ENCODE assay signal across 8 mouse cellular contexts in the genomic region with DNA sequence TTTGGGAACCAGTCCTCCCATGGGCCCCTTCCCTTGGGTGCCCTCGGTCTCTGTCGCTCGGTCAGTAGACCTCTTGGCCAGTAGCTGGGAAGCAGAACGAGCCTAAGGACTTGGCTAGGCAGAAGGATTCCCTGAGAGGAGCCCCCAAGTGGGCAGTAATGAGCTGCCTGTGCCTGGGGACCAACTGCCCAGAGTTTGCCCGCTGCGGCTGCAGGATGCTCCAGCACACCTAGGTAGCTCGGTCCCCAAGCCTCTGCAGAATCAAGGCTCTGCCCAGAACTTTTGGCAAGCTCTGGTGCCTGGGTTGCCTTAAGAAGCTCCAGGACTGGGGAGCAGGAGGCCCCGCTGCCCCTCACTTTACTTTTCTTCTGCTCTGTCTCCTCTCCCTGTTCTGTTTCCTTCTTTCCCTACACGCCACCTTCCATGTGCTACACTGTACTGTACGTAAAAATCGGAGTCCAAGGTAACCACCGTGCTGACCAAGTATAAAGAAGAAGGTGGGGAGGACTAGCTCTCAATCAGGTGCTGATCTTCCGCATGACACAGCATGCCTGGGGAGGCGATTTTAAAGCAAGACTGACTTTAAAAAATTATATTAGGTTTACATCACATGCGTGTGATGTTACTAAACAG. TPM values are rescaled to one million over a fixed set of nuclear protein-coding genes. Genes with fewer than 3 reads are reported as not detected.
A peak's percentile ranks its signal among the peaks of the same experiment; 100 is the strongest.
DNase-seq lines count a peak whose midpoint lies in the region; ATAC-seq and TF ChIP-seq lines count a peak whose summit lies in the region.

No protein-coding gene starts in this region.

- TF ChIP-seq EP300 in ES-Bruce4 (IDR thresholded peaks at IDR 0.05; ENCODE audit: insufficient read depth, low read depth, low read length): no peak

- peaks cover 13% of the 10 kb centered on the region for H3K4me1 ChIP-seq in E14TG2a.4 (replicated peaks; ENCODE audit: low read depth, low read length)
- H3K4me1 ChIP-seq in ES-Bruce4 (ENCODE audit: control insufficient read depth, insufficient read depth, low read length): no peaks in the 10 kb centered on the region
- peaks cover 14% of the 10 kb centered on the region for H3K4me1 ChIP-seq in embryonic facial prominence, embryonic 13.5 days
- peaks cover 12% of the 10 kb centered on the region for H3K4me1 ChIP-seq in intestine, embryonic 16.5 days (ENCODE audit: control insufficient read depth, insufficient read depth, low read length)
- H3K4me1 ChIP-seq in midbrain, embryonic 15.5 days: peaks cover 10% of the 10 kb centered on the region

- DNase-seq in layer of hippocampus, adult 9-10 months (ENCODE audit: low spot score): no peak
- no peak for DNase-seq in adipocyte (ENCODE audit: low spot score)

- H3K4me3 ChIP-seq in E14TG2a.4 (replicated peaks; ENCODE audit: low read length) (peak overlapping the region; percentile 78), ES-Bruce4 (ENCODE audit: low read depth, low read length) (peak overlapping the region; percentile 68)
- H3K4me3 ChIP-seq in embryonic facial prominence, embryonic 13.5 days: peak overlapping the region; percentile 62
- H3K4me3 ChIP-seq in intestine, embryonic 16.5 days (ENCODE audit: low read length): peak overlapping the region; percentile 58
- peak overlapping the region; percentile 73 for H3K4me3 ChIP-seq in midbrain, embryonic 15.5 days

- TF ChIP-seq POLR2A in ES-Bruce4 (IDR thresholded peaks at IDR 0.05; ENCODE audit: insufficient read depth, low read length): no peak

- H3K4me2 ChIP-seq in embryonic facial prominence, embryonic 13.5 days: peak overlapping the region; percentile 99
- peak overlapping the region; percentile 96 for H3K4me2 ChIP-seq in intestine, embryonic 16.5 days (ENCODE audit: low read depth, low read length)
- H3K4me2 ChIP-seq in midbrain, embryonic 15.5 days: peak overlapping the region; percentile 95

- H3K27ac ChIP-seq in ES-Bruce4 (ENCODE audit: insufficient read depth, low read length): no peak overlapping the region
- H3K27ac ChIP-seq in embryonic facial prominence, embryonic 13.5 days: no peak overlapping the region
- no peak overlapping the region for H3K27ac ChIP-seq in intestine, embryonic 16.5 days (ENCODE audit: low read length)
- peak overlapping the region; percentile 69; the same call in 1 of the 2 replicates for H3K27ac ChIP-seq in midbrain, embryonic 15.5 days

- H3K36me3 ChIP-seq in E14TG2a.4 (ENCODE audit: insufficient read depth, low read length) (no peaks in the 10 kb centered on the region), ES-Bruce4 (ENCODE audit: control insufficient read depth, insufficient read depth, low read length, poor library complexity, severe bottlenecking) (no peaks in the 10 kb centered on the region)
- no peaks in the 10 kb centered on the region for H3K36me3 ChIP-seq in embryonic facial prominence, embryonic 13.5 days
- H3K36me3 ChIP-seq in intestine, embryonic 16.5 days (ENCODE audit: control insufficient read depth, insufficient read depth, low read length): no peaks in the 10 kb centered on the region
- no peaks in the 10 kb centered on the region for H3K36me3 ChIP-seq in midbrain, embryonic 15.5 days (replicated peaks)

- WGBS in embryonic facial prominence, embryonic 13.5 days: 21% methylated on average over 15 of the region's 15 CpGs
- 17% methylated on average over 15 of the region's 15 CpGs for WGBS in intestine, embryonic 16.5 days
- 22% methylated on average over 15 of the region's 15 CpGs for WGBS in midbrain, embryonic 15.5 days

- H3K27me3 ChIP-seq in E14TG2a.4 (ENCODE audit: insufficient read depth, low read length) (peaks cover 36% of the 10 kb centered on the region), ES-Bruce4 (ENCODE audit: control insufficient read depth, insufficient read depth, low read length, poor library complexity, severe bottlenecking) (peaks cover 4% of the 10 kb centered on the region)
- peaks cover 52% of the 10 kb centered on the region for H3K27me3 ChIP-seq in embryonic facial prominence, embryonic 13.5 days
- peaks cover 20% of the 10 kb centered on the region for H3K27me3 ChIP-seq in intestine, embryonic 16.5 days (replicated peaks; ENCODE audit: control insufficient read depth, insufficient read depth, low read length)
- peaks cover 13% of the 10 kb centered on the region; the same call in 1 of the 2 replicates for H3K27me3 ChIP-seq in midbrain, embryonic 15.5 days (replicated peaks)

- no peak for ATAC-seq in embryonic facial prominence, embryonic 13.5 days (ENCODE audit: insufficient number of reproducible peaks, insufficient read depth, low FRiP score, low TSS enrichment, low read depth)
- peak; percentile 48; the same call in 1 of the 2 replicates for ATAC-seq in intestine, embryonic 16.5 days
- ATAC-seq in midbrain, embryonic 15.5 days (replicated peaks): peak; percentile 73
- ATAC-seq in inflammation-experienced regulatory T-cells, adult 6 months: no peak

- no peak for TF ChIP-seq CTCF in E14TG2a.4 (conservative IDR thresholded peaks at IDR 0.05; ENCODE audit: low read length)
- no peak for TF ChIP-seq CTCF in ES-Bruce4 (IDR thresholded peaks at IDR 0.05; ENCODE audit: low read depth, low read length)

- H3K9me3 ChIP-seq in E14TG2a.4 (ENCODE audit: low read length) (no peaks in the 10 kb centered on the region), ES-Bruce4 (replicated peaks; ENCODE audit: control insufficient read depth, insufficient read depth, low read length, poor library complexity, severe bottlenecking) (no peaks in the 10 kb centered on the region)
- no peaks in the 10 kb centered on the region for H3K9me3 ChIP-seq in embryonic facial prominence, embryonic 13.5 days
- H3K9me3 ChIP-seq in intestine, embryonic 16.5 days (ENCODE audit: control insufficient read depth, low read length): no peaks in the 10 kb centered on the region
- H3K9me3 ChIP-seq in midbrain, embryonic 15.5 days: no peaks in the 10 kb centered on the region

- H3K9ac ChIP-seq in ES-Bruce4 (ENCODE audit: low read depth, poor library complexity, severe bottlenecking): peak overlapping the region; percentile 26
- peak overlapping the region; percentile 72 for H3K9ac ChIP-seq in embryonic facial prominence, embryonic 13.5 days
- H3K9ac ChIP-seq in intestine, embryonic 16.5 days (ENCODE audit: low read depth, low read length): peak overlapping the region; percentile 65
- H3K9ac ChIP-seq in midbrain, embryonic 15.5 days: peak overlapping the region; percentile 68

RNA-seq across cellular contexts. Expression of gene Pde4b, which starts 1.0 kb away (rescaled TPM):
- 0.81 and 0.87 TPM in 2 replicates for polyA plus RNA-seq in ES-Bruce4 (2011; ENCODE audit: insufficient read depth, insufficient read length, low read depth, missing spikeins)
- polyA plus RNA-seq in embryonic facial prominence, embryonic 13.5 days (2015; fragmentation: Nextera tagmentation; extraction: Ambion mirVana): 9.6 and 14.2 TPM in 2 replicates
- polyA plus RNA-seq in intestine, embryonic 16.5 days (2015; fragmentation: Nextera tagmentation; extraction: Ambion mirVana): 11.0 and 12.1 TPM in 2 replicates
- 50.8 and 54.9 TPM in 2 replicates for polyA plus RNA-seq in midbrain, embryonic 15.5 days (2015; fragmentation: Nextera tagmentation; extraction: Ambion mirVana)
- polyA plus RNA-seq in inflammation-experienced regulatory T-cells, adult 6 months (2017; shearing (Covaris generic)): 10 to 100 TPM; 35.9 to 91.8 (median 73.1) TPM

Comparison
In these comparisons a context has a peak if more than half of its experiments do, and no peak if none do; other contexts are left out.
1. ATAC-seq: peak in intestine, embryonic 16.5 days (single experiment) and midbrain, embryonic 15.5 days (single experiment); none in embryonic facial prominence, embryonic 13.5 days (single experiment) and inflammation-experienced regulatory T-cells, adult 6 months (single experiment).
2. Peak in every context shown above with its lines, with median percentiles within 50 percentile points of each other: H3K4me3 ChIP-seq, H3K9ac ChIP-seq and H3K4me2 ChIP-seq.